Mouse (Mus musculus) T-helper 17 cell (primary cell): ENCODE data around the gene Bves.
"Not testable (repeated sequence)": the region's sequence is repeated elsewhere in the genome, so short reads cannot be mapped to it uniquely, and the experiment has no call there.

Experiments used
- in situ Hi-C, 2 experiments: fragments of 300-600 bp; cut with MboI, MseI; formaldehyde crosslinking; loops; 1 replicate in 1 of 2; 2 replicates in 1 of 2; pipeline ENCODE4 v1.15.1; 2025; ENCODE audit warnings: high pct_unique_total_duplicates in 2 of 2

Bves gene

GRCm38 (mm10) chr10:45335434-45336422 lies at the start of gene Bves:
Gene Bves, plus strand, starts transcription at chr10:45335772.
- in situ Hi-C loops = no loop called here

- in situ Hi-C loops = no loop called here
Observed at GRCm38 (mm10) chr10:45288351-45288750, 47.2 kb upstream of the Bves start.

GRCm38 (mm10) chr10:45289218-45290105 lies 46.1 kb upstream of the Bves start:
- in situ Hi-C loops = no loop called here

- in situ Hi-C loops = no loop called here
Observed at GRCm38 (mm10) chr10:45290618-45291017, 45.0 kb upstream of the Bves start.

GRCm38 (mm10) chr10:45292159-45292558 lies 43.4 kb upstream of the Bves start:
- in situ Hi-C loops = not testable (repeated sequence)

GRCm38 (mm10) chr10:45295093-45295492 lies 40.5 kb upstream of the Bves start:
- in situ Hi-C loops = no loop called here

- in situ Hi-C loops = no loop called here
Observed at GRCm38 (mm10) chr10:45298503-45298902, 37.1 kb upstream of the Bves start.

- in situ Hi-C loops = no loop called here
Observed at GRCm38 (mm10) chr10:45299509-45299908, 36.1 kb upstream of the Bves start.

GRCm38 (mm10) chr10:45303315-45304036 lies 32.1 kb upstream of the Bves start:
- in situ Hi-C loops = no loop called here

GRCm38 (mm10) chr10:45305173-45305572 lies 30.4 kb upstream of the Bves start:
- in situ Hi-C loops = no loop called here

- in situ Hi-C loops = no loop called here
Observed at GRCm38 (mm10) chr10:45311129-45311528, 24.4 kb upstream of the Bves start.

- in situ Hi-C loops = no loop called here
Observed at GRCm38 (mm10) chr10:45311624-45312023, 23.9 kb upstream of the Bves start.

GRCm38 (mm10) chr10:45314865-45315264 lies 20.7 kb upstream of the Bves start:
- in situ Hi-C loops = no loop called here

GRCm38 (mm10) chr10:45318922-45319321 lies 16.6 kb upstream of the Bves start:
- in situ Hi-C loops = no loop called here

- in situ Hi-C loops = no loop called here
Observed at GRCm38 (mm10) chr10:45320296-45320695, 15.3 kb upstream of the Bves start.

- in situ Hi-C loops = no loop called here
Observed at GRCm38 (mm10) chr10:45324159-45324558, 11.4 kb upstream of the Bves start.

- in situ Hi-C loops = no loop called here
Observed at GRCm38 (mm10) chr10:45328196-45329000, 7.2 kb upstream of the Bves start.

- in situ Hi-C loops = no loop called here
Observed at GRCm38 (mm10) chr10:45334925-45335324, 647 bp upstream of the Bves start.

GRCm38 (mm10) chr10:45339106-45339505 lies 3.5 kb downstream of the Bves start:
- in situ Hi-C loops = no loop called here

GRCm38 (mm10) chr10:45344381-45344780 lies 8.8 kb downstream of the Bves start:
- in situ Hi-C loops = no loop called here

- in situ Hi-C loops = no loop called here
Observed at GRCm38 (mm10) chr10:45345217-45345616, 9.6 kb downstream of the Bves start.
